Mouse (Mus musculus): Measurements from ENCODE around the gene Alpk1. TPM values are rescaled to one million over a fixed set of nuclear protein-coding genes. Genes with fewer than 3 reads are reported as not detected.

Alpk1 gene
- polyA plus RNA-seq, 2 experiments: 1.5 to 3.0 TPM

GRCm38 (mm10) chr3:127728851-127729512 lies 51.3 kb downstream of the Alpk1 start:
- Histone ChIP-seq H3K4me2 (replicated peaks; ENCODE audit: low read depth, low read length, severe bottlenecking) (no peak overlapping the region), H3K9me3 (ENCODE audit: control insufficient read depth, low read length) (no peaks in the 10 kb centered on the region), H3K27ac (replicated peaks; ENCODE audit: low read depth, low read length) (no peak overlapping the region), H3K36me3 (ENCODE audit: control insufficient read depth, insufficient read depth, low read length) (no peaks in the 10 kb centered on the region), H3K27me3 (ENCODE audit: control insufficient read depth, insufficient read depth, low read length) (no peaks in the 10 kb centered on the region), H3K4me1 (ENCODE audit: control insufficient read depth, insufficient read depth, low read length) (no peaks in the 10 kb centered on the region), H3K9ac (ENCODE audit: low read depth, low read length, severe bottlenecking) (no peak overlapping the region), H3K4me3 (replicated peaks; ENCODE audit: low read length) (no peak overlapping the region)
- no peak for ATAC-seq (ENCODE audit: low FRiP score, low read depth)
- DNase-seq (ENCODE audit: low spot score): no peak
- no peak for TF ChIP-seq POLR2A (IDR thresholded peaks at IDR 0.05; ENCODE audit: borderline replicate concordance, extremely low read depth, insufficient read depth, insufficient read length)
- 92% methylated on average over 17 of the region's 17 CpGs for WGBS

GRCm38 (mm10) chr3:127728046-127728445 lies 52.3 kb downstream of the Alpk1 start:
- Histone ChIP-seq H3K9me3 (ENCODE audit: control insufficient read depth, low read length) (no peaks in the 10 kb centered on the region), H3K27ac (replicated peaks; ENCODE audit: low read depth, low read length) (no peak overlapping the region), H3K4me1 (ENCODE audit: control insufficient read depth, insufficient read depth, low read length) (no peaks in the 10 kb centered on the region), H3K4me2 (replicated peaks; ENCODE audit: low read depth, low read length, severe bottlenecking) (no peak overlapping the region), H3K27me3 (ENCODE audit: control insufficient read depth, insufficient read depth, low read length) (no peaks in the 10 kb centered on the region), H3K4me3 (replicated peaks; ENCODE audit: low read length) (no peak overlapping the region), H3K9ac (ENCODE audit: low read depth, low read length, severe bottlenecking) (no peak overlapping the region), H3K36me3 (ENCODE audit: control insufficient read depth, insufficient read depth, low read length) (no peaks in the 10 kb centered on the region)
- ATAC-seq (ENCODE audit: low FRiP score, low read depth) (no peak), DNase-seq (ENCODE audit: low spot score) (no peak)
- WGBS: 86% methylated on average over 9 of the region's 9 CpGs
- TF ChIP-seq POLR2A (IDR thresholded peaks at IDR 0.05; ENCODE audit: borderline replicate concordance, extremely low read depth, insufficient read depth, insufficient read length): no peak

DNA sequence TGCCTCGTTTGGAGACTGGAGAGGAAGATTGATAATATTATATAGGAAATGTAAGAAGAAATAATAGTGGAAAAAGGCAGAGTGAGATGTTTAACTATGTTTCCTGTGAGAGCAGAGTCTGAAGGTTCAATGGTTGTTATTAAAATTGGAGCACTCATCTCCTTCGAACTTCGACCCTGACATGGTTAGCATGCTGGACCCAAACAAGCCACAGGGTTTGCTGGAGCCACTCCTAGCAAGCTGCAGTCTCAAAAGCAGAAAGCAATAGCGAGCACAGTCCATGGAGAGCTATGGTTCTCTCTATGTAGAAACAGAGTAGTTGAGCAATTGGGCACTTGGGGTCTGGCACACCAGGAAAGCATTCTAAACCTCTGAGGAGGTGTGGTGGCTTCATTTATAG lies 59.4 kb downstream of the Alpk1 start:
- WGBS: 75% methylated on average over 4 of the region's 4 CpGs
- TF ChIP-seq POLR2A (IDR thresholded peaks at IDR 0.05; ENCODE audit: borderline replicate concordance, extremely low read depth, insufficient read depth, insufficient read length): no peak
- DNase-seq (ENCODE audit: low spot score) (no peak), ATAC-seq (ENCODE audit: low FRiP score, low read depth) (no peak)
- Histone ChIP-seq H3K9me3 (ENCODE audit: control insufficient read depth, low read length) (no peaks in the 10 kb centered on the region), H3K27ac (replicated peaks; ENCODE audit: low read depth, low read length) (no peak overlapping the region), H3K36me3 (ENCODE audit: control insufficient read depth, insufficient read depth, low read length) (no peaks in the 10 kb centered on the region), H3K9ac (ENCODE audit: low read depth, low read length, severe bottlenecking) (no peak overlapping the region), H3K4me2 (replicated peaks; ENCODE audit: low read depth, low read length, severe bottlenecking) (no peak overlapping the region), H3K4me3 (replicated peaks; ENCODE audit: low read length) (no peak overlapping the region), H3K27me3 (ENCODE audit: control insufficient read depth, insufficient read depth, low read length) (no peaks in the 10 kb centered on the region), H3K4me1 (ENCODE audit: control insufficient read depth, insufficient read depth, low read length) (no peaks in the 10 kb centered on the region; the same call in 1 of the 2 replicates)

DNA sequence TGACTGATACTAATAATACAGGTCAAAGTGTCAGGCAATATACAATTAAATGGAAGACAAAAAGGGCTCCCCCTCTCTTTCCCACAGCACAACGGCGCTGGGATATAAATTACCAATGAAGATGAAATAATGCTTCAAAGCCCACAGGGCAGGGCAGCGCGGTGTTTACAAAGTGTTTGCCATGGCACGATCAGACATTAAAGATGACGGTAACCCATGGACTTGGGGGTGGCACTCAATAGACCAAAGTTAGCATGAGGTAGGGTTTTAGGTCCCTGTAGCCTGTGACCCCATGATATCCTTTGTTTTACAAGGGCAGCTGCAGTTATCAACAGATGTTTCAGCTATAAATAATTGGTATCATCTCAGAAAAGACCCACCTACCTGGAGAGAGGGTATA lies 60.3 kb downstream of the Alpk1 start:
- DNase-seq (ENCODE audit: low spot score): no peak
- 57% methylated on average over 6 of the region's 6 CpGs for WGBS
- Histone ChIP-seq H3K27me3 (ENCODE audit: control insufficient read depth, insufficient read depth, low read length) (no peaks in the 10 kb centered on the region), H3K4me3 (replicated peaks; ENCODE audit: low read length) (no peak overlapping the region), H3K9ac (ENCODE audit: low read depth, low read length, severe bottlenecking) (no peak overlapping the region), H3K36me3 (ENCODE audit: control insufficient read depth, insufficient read depth, low read length) (no peaks in the 10 kb centered on the region), H3K4me2 (replicated peaks; ENCODE audit: low read depth, low read length, severe bottlenecking) (no peak overlapping the region), H3K4me1 (ENCODE audit: control insufficient read depth, insufficient read depth, low read length) (no peaks in the 10 kb centered on the region; the same call in 1 of the 2 replicates), H3K27ac (replicated peaks; ENCODE audit: low read depth, low read length) (no peak overlapping the region), H3K9me3 (ENCODE audit: control insufficient read depth, low read length) (no peaks in the 10 kb centered on the region)
- TF ChIP-seq POLR2A (IDR thresholded peaks at IDR 0.05; ENCODE audit: borderline replicate concordance, extremely low read depth, insufficient read depth, insufficient read length): no peak
- no peak for ATAC-seq (ENCODE audit: low FRiP score, low read depth)

DNA sequence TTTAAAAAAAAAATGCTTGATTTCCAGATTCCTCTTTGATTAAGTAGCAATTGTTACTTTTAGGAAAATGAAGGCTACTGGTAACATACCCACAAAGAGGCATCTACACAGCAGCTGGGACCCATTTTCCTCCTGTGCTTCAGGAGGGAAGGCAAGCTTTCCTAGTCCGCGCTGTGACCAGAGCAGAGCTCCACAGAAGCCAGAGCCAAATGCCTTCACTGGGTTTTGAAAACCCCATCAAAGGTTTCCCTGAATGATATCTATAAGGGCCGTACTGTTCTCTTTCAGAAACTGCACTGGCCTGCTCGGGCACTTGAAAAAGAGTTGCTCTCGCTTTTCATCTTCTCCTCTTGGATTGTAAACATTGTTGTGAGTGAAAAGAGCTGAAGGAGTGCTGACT lies 60.7 kb downstream of the Alpk1 start:
- no peak for ATAC-seq (ENCODE audit: low FRiP score, low read depth)
- TF ChIP-seq POLR2A (IDR thresholded peaks at IDR 0.05; ENCODE audit: borderline replicate concordance, extremely low read depth, insufficient read depth, insufficient read length): no peak
- no peaks in the 10 kb centered on the region for H3K9me3 ChIP-seq (ENCODE audit: control insufficient read depth, low read length)
- no peak overlapping the region for H3K4me2 ChIP-seq (replicated peaks; ENCODE audit: low read depth, low read length, severe bottlenecking)
- no peaks in the 10 kb centered on the region; the same call in 1 of the 2 replicates for H3K4me1 ChIP-seq (ENCODE audit: control insufficient read depth, insufficient read depth, low read length)
- no peaks in the 10 kb centered on the region for H3K27me3 ChIP-seq (ENCODE audit: control insufficient read depth, insufficient read depth, low read length)
- no peak overlapping the region for H3K9ac ChIP-seq (ENCODE audit: low read depth, low read length, severe bottlenecking)
- no peak for DNase-seq (ENCODE audit: low spot score)
- no peak overlapping the region for H3K4me3 ChIP-seq (replicated peaks; ENCODE audit: low read length)
- no peak overlapping the region for H3K27ac ChIP-seq (replicated peaks; ENCODE audit: low read depth, low read length)
- 63% methylated on average over 5 of the region's 5 CpGs for WGBS
- H3K36me3 ChIP-seq (ENCODE audit: control insufficient read depth, insufficient read depth, low read length): no peaks in the 10 kb centered on the region
